Mouse (Mus musculus) NIH3T3 (cell line): ENCODE measurements at regions not wholly inside any gene's neighbourhood (a gene's known extent, or its start where the extent isn't known, plus 50 kb on each side); places are given as distances from the start of the nearest gene placed in this dataset.
"Not testable (repeated sequence)": the region's sequence is repeated elsewhere in the genome, so short reads cannot be mapped to it uniquely, and the experiment has no call there.

Source experiments
- DNase-seq: peaks from one replicate; pipeline ENCODE4 v3.0.0-alpha.2; 2012; ENCODE audit warnings: low read depth

- DNase-seq = peak; percentile 28
These were observed 133.0 kb downstream of the Prr30 start for GRCm38 (mm10) chr14:101067082-101067481.

GRCm38 (mm10) chr14:101056874-101057273, 143.3 kb downstream of the Prr30 start:
- no peak for DNase-seq

GRCm38 (mm10) chr14:101055915-101056314, 144.2 kb downstream of the Prr30 start:
- DNase-seq = peak; percentile 57

GRCm38 (mm10) chr14:101054786-101055185, 145.3 kb downstream of the Prr30 start:
- DNase-seq = no peak

GRCm38 (mm10) chr14:101052760-101053159, 147.4 kb downstream of the Prr30 start:
- no peak for DNase-seq

- DNase-seq = no peak
These were observed 149.9 kb downstream of the Prr30 start for GRCm38 (mm10) chr14:101050212-101050611.

- no peak for DNase-seq
These were observed 150.4 kb downstream of the Prr30 start for GRCm38 (mm10) chr14:101049664-101050203.

GRCm38 (mm10) chr14:101043494-101043893, 156.6 kb downstream of the Prr30 start:
- no peak for DNase-seq

GRCm38 (mm10) chr14:101001070-101001469, 199.1 kb downstream of the Prr30 start:
- no peak for DNase-seq

GRCm38 (mm10) chr14:100980754-100981153, 219.4 kb downstream of the Prr30 start:
- DNase-seq = no peak

- no peak for DNase-seq
These were observed 221.6 kb downstream of the Prr30 start for GRCm38 (mm10) chr14:100978515-100978914.

GRCm38 (mm10) chr14:100970970-100971369, 229.2 kb downstream of the Prr30 start:
- peak; percentile 4 for DNase-seq

- no peak for DNase-seq
These were observed 239.9 kb downstream of the Prr30 start for GRCm38 (mm10) chr14:100960198-100960597.

- no peak for DNase-seq
These were observed 244.2 kb downstream of the Prr30 start for GRCm38 (mm10) chr14:100955806-100956436.

GRCm38 (mm10) chr14:100950681-100951119, 249.4 kb downstream of the Prr30 start:
- no peak for DNase-seq

- DNase-seq = not testable (repeated sequence)
These were observed 252.5 kb downstream of the Prr30 start for GRCm38 (mm10) chr14:100947625-100948024.

GRCm38 (mm10) chr14:100937358-100937887, 262.7 kb downstream of the Prr30 start:
- no peak for DNase-seq

GRCm38 (mm10) chr14:100934554-100934953, 265.6 kb downstream of the Prr30 start:
- DNase-seq = no peak

- no peak for DNase-seq
These were observed 275.2 kb downstream of the Prr30 start for GRCm38 (mm10) chr14:100924880-100925279.

GRCm38 (mm10) chr14:100900221-100900620, 299.9 kb downstream of the Prr30 start:
- no peak for DNase-seq

GRCm38 (mm10) chr14:100899074-100899473, 301.1 kb downstream of the Prr30 start:
- no peak for DNase-seq

GRCm38 (mm10) chr14:100889163-100890157, 310.7 kb downstream of the Prr30 start:
- DNase-seq = no peak
